Mouse (Mus musculus): ENCODE measurements around the gene Gprc6a.

Gene Gprc6a

DNA sequence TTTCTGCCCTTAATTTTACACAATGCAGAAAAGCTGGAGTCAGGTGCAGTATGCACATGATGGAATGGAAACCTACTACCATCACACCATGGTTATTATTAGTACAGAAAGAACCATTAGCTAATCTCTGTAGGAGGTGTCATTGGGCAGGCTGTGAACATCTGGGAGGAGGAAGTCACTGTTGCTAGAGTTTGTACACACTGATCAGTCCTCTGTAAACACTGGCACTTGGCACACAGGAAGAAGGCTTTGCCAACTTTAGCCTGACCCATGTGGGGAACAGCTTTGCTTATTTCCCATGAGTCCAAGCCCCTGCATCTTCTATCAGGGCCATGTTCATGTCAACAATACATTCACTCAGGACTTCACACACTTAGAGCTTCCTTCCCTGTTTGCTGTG is 46.3 kb downstream of the Gprc6a start:
- no peak for DNase-seq

DNA sequence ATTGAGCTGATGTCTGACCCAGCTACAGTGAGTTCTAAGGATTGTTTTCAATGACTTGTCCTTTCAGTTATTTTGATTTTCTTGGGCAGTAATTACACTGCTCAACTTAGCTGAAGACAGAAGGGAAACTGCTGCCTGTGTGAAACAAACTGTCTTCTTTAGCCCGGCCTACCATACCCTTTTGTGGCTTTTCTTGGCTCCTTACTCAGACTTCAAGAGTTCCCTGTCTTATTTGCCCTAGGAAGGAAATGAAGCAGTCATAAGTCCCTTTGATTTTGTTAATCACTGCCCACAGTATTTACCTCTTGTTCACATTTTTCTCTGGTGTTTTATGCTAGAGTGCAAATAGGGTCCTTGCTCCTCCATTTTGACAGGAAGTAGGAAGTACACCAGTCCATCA is 46.9 kb downstream of the Gprc6a start:
- DNase-seq: no peak

- no peak for DNase-seq
Measured at GRCm38 (mm10) chr10:51571225-51571996, 59.9 kb downstream of the Gprc6a start.

Data from thymus, postnatal 36 days (tissue).